Mouse (Mus musculus) layer of hippocampus, adult 18-20 months (tissue): ENCODE measurements around the gene St3gal6. TPM values are rescaled to one million over a fixed set of nuclear protein-coding genes. Genes with fewer than 3 reads are reported as not detected.

Experiments
- DNase-seq, 2 experiments: peaks; one replicate each; pipeline ENCODE4 v3.0.0; 2022; ENCODE audit warnings: low spot score in 2 of 2
- total RNA-seq, 2 experiments: library from RNA; stranded (reverse); gene quantifications; 2 replicates each; pipeline ENCODE4 v1.2.3; 2021

St3gal6 gene
- total RNA-seq, 2 experiments from 2014 or later, result 13.8 to 14.1 TPM

GRCm38 (mm10) chr16:58444735-58445134 is 79.3 kb downstream of the St3gal6 start:
- DNase-seq, result no peak

- no peak for DNase-seq
Observed at GRCm38 (mm10) chr16:58432384-58432783, 91.7 kb downstream of the St3gal6 start.

- DNase-seq, result no peak
Observed at GRCm38 (mm10) chr16:58430246-58430645, 93.8 kb downstream of the St3gal6 start.

GRCm38 (mm10) chr16:58421696-58422354 is 102.2 kb downstream of the St3gal6 start:
- peak; percentile 19 to 67 for DNase-seq

Other genes with a start within 250 kb of the St3gal6 start
- gene Dcbld2, start 115.8 kb downstream of the St3gal6 start, total RNA-seq, result 10 to 100 TPM; 11.3 to 14.0 TPM
- gene Gm813, start 92.7 kb upstream of the St3gal6 start, total RNA-seq, result not detected
- gene E330017A01Rik, start 114.5 kb upstream of the St3gal6 start, total RNA-seq, result not detected
- 10 to 100 TPM; 51.6 to 52.7 TPM for gene Cpox, start 146.0 kb upstream of the St3gal6 start, total RNA-seq
- not detected for gene Gpr15, start 194.8 kb upstream of the St3gal6 start, total RNA-seq
- gene Cldnd1, start 203.7 kb upstream of the St3gal6 start, total RNA-seq, result 100 to 1,000 TPM in 1 of 2 experiments, 10 to 100 TPM in 1; 95.5 to 101 TPM
- not detected for gene Olfr172, start 238.9 kb upstream of the St3gal6 start, total RNA-seq